Mouse (Mus musculus) ovary, postnatal 36 days (tissue): ENCODE results near the gene Ggps1.

Experiments used
- DNase-seq: peaks from one replicate; pipeline ENCODE4 v3.0.0; 2022; ENCODE audit warnings: low spot score, mixed read lengths

The Ggps1 gene

DNA sequence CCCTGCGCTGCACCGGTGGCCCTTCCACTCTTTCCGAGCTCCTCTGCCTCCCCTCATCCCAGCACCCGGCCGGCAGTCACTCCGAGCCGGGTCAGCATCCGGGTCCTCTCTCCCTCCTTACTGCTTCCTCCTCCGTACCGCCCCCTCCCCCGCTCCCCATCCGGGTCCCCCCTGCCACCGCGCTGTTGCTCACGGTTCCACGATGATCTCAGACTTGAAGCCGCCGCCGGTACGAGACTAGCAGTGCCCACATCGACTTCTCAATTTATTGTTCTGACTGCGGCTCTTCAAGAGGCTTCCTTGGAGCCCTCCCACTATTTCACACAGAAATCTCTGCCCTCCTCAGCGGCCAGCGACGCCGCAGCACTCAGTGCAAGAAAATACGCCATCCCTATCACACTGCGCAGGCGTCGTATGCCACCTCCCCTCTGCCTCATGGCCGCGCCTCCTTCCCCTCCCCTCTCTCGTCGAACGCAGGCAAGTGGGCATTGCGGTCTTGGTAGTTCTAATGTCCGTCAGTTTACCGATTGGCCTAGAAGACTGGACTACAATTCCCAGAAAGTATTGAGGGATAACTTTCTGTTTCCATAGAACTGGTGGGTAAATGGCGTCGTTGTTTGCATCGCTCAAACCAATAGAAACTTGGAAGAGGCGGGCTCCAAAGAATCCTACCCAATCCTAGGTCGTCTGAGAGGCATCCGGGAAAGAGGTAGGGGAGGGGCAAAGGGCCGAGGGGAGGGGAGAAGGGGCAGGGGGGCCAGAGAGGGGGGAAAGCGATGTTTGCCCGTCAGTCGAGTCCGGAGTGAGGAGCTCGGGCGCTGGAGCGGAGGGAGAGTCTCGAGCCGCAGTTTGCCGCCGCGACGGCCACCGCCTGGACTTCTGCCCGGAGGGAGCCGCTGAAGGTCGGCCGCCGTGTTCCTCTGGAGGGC lies at the start of gene Ggps1, which contains the start of gene Arid4b:
Gene Ggps1 (minus strand): TSS at position 476 of the 929 bp plus-strand sequence.
Gene Arid4b (plus strand): TSS at position 220 of the 929 bp plus-strand sequence.
- peak; percentile 94 for DNase-seq

DNA sequence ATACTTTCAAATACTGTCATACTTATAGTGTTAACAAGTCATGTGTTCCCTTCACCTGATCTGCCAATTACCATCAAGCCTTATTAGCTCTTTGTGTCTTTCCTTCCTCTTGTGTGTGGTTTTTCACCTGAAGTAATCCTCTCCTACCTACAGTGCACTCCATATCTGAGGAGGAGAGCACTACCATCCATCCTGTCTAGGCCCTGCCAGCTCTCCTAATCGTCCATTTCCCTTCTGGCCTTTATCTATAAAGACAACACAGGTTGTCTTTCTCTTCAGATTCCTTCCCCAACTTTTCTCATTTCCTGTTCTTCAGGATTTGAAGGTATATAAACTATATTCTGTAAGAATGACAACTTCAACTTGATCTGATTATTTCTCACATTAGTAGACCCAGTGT lies 47.9 kb upstream of the Ggps1 start:
- no peak for DNase-seq

DNA sequence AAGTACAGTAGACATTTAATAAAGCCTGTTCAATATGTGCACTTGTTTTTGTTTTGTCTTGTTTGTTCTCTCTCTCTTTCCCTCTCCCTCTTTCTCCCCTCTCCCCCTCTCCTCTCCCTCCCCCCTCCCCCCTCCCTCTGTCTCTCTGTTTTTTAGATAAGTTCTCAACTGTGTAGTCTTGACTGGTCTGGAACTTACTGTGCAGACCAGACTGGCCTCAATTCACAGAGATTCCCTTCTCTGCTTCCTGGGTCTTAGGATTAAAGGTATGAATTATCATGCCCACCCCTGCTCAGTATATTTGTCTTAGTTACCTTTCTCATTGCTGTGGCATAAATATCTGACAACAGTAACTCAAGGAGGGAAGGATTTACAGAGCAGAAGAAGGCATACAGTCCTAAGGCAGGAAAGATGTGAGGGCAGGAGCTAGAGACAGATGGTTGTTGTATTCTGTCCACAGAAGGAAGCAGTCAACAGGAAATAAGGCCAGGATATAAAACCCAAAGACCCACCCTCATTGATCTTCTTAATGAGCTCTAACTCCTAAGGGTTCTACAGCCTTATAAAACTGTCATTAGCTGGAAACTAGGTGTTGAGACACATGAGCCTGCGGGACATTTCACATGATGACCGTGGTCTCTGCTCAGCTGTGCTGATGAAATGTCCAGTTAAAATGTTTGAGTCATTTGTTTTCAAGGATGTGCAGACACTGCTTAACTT lies 47.0 kb upstream of the Ggps1 start:
- DNase-seq = no peak

DNA sequence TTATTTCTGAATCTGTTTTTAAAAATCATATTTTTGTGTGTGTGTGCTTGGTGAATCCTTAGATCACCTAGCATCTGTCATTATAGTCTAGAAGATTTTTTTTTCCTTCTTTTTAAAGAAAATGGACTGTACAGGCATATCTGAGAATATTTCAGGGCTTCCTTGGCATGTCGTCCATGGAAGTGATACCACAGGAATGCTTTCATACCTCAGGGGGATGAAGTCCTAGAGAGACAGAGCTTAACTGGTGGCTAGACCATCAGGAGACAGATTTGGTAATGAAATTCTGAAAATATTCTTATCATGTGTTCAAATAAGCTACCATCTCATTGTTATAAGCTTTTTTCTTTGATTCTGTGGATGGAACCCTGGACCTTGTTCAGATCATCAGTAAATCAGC lies 39.7 kb upstream of the Ggps1 start:
- no peak for DNase-seq

DNA sequence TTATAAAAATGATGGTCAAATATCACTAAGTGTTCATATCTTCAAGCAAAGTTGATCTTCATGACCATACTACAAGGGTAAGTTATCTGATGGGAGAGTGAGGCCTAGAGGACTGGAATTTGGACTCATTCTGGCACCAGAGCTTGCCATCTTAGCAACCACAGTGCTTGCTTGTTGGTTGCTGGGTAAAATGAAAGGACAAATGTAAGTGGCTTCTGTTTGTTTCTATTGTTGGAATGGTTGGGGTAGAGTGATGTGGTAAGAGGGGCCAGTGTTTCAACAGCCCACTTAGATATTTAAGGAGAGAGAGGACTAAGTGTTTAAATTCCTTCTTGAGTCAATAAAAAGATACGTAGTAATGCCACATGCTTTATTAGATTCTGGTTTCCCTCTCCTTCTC lies 25.4 kb upstream of the Ggps1 start:
- DNase-seq = no peak

DNA sequence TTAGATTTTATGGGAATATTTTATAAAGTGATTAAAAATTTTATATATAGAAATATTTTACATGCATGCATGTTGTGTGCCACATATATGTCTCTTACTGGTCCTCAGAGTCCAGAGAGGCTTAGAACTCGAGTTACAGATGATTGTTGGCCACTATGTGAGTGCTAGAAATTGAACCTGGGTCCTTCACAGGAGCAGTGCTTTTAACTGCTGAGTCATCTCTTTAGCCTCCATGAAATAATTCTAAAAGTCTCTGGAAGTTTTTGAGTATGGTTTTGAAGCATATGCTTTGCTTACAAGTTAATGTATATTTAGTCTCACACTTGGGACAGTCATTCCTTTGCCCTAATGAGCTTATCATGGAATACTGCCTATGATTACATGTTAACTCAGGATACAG lies 12.0 kb upstream of the Ggps1 start:
- DNase-seq = no peak

DNA sequence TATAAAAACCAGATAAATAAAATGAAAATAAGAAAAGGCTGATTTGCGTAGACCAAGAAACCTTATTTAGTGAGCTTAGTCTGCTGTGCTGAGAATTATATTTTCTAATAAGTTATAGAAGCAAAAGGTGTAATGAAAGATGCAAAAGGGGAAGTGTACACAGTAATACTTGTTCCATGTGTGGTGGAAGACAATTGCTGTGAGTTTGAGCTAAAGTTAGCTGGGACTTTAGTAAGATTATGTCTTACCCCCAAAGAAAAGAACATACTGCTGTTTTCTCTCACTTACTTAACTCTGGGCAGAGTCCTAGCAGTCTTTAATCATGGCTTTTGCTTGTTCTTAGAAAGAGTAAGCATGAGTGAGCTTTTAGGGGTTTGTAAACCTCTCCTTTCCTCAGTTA lies 11.1 kb upstream of the Ggps1 start:
- no peak for DNase-seq

DNA sequence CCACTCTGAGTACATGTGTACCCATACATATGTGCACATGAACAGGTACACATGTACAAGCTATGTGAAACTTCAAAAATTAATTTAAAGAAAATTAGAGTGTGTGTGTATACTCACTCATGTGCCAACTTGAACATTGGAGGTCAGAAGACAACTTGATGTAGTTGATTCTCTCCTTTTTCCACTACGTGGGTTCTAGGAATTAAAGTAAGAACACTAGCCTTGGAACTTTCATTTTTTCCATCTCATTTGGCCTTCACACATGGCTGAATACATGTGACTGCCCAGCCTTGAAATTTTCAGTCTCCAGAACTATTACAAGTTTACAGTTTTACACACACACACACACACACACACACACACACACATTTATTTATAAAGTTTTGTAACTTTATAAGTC lies 6.0 kb upstream of the Ggps1 start:
- DNase-seq = no peak

DNA sequence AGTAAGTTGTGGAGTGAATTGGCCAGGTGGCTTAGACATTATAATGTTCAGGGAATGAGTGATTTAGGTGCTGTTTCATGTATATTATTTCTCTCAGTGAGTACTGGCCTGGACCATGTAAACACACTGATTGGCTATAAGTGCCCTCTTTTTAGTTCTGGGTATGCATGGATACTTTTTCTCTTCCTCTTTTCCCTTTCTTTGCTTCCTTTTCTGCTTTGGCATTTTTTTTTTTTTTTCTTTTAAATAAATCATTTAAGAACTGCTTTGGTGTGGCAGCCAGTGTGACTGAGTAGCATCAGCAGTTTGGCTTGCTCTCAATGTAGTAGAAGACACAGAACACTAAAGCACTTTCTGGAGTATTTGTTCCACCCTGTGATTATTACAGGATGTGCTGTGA lies 4.7 kb upstream of the Ggps1 start:
- no peak for DNase-seq

DNA sequence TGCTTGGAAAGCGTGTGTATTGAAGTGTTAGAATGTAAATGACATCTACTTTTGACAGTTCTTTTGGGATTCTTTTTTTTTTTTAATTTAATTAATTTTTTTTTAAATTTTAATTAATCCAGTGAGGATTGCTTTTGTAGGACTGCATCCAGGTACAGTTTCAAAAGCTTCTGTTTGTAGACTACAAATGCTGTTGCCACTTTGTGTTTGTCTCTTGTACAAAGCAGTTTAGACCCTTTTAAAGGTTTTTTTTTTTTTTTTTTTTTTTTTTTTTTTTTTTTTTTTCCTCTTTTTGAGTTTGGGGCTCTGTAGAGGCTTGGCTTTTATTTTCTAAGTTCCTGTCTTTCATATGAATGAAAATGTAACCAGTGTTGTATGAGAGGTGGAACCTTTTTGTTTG lies 2.4 kb upstream of the Ggps1 start:
- no peak for DNase-seq

DNA sequence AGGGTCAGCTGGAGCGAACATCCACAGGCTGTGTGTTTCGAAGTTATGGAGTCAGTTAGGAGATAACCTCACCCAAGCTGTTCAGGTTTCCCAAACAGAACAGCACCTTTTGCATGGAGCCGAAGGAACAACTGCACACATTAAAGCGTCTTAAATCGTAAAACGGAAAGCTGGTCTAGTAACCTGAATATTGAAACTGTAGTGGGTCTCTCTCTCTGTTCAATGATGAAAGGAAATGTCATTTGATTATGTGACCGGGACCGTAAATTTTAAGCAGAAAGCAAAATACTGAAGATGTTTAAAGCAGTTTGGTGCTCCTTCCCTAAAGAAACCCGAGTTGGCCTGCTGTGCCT lies 1.7 kb upstream of the Ggps1 start:
- no peak for DNase-seq

DNA sequence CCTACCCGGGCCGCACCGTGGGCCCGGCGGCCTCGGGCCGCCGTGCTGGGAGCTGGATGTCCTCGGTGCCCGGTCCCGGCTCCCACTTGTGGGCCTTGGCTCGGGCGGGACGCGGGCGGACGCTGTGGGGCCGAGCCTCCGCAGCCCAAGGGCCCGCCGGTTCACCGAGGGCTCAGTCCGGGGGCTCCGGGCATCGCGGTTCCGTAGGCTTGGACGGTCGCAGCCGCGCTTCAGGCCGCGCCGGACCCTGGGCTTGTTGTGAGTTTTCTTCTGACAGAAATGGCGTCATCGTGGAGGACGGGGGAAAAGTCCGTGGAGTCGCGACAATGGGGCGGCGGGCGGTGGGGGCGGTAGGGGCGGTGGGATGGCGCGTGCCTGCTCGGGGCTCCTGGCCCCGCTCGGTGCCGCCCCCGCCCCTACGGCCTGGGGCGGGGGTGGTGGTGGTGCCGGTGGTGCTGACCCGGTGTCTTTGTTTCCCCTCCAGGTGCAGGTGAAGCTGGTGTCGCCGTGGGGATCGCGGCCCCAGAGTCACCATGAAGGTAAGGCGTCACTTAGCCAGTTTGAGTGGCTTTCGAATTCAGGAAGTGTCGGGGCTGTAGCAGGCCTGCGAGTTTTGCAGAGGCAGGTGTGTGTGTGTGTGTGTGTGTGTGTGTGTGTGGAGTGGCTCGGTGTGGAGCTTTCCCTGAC lies 1.2 kb upstream of the Ggps1 start:
- DNase-seq = peak; percentile 36

DNA sequence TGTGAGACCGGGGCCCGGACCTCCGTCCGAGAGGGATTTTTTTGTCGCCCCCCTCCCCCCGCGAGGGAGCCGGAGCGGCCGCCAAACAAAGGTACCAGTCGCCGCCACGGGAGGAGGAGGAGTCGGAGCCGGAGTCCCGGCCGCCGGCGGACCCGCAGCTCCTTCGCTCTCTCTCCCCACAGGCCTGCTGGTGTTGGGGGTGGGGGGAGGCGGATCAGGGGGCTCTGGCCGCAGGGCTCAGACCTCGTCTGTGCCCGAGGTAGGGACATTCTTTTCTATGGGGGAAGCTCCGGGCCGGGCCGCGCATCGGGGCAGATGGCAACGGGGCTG lies 619 bp upstream of the Ggps1 start:
- no peak for DNase-seq

DNA sequence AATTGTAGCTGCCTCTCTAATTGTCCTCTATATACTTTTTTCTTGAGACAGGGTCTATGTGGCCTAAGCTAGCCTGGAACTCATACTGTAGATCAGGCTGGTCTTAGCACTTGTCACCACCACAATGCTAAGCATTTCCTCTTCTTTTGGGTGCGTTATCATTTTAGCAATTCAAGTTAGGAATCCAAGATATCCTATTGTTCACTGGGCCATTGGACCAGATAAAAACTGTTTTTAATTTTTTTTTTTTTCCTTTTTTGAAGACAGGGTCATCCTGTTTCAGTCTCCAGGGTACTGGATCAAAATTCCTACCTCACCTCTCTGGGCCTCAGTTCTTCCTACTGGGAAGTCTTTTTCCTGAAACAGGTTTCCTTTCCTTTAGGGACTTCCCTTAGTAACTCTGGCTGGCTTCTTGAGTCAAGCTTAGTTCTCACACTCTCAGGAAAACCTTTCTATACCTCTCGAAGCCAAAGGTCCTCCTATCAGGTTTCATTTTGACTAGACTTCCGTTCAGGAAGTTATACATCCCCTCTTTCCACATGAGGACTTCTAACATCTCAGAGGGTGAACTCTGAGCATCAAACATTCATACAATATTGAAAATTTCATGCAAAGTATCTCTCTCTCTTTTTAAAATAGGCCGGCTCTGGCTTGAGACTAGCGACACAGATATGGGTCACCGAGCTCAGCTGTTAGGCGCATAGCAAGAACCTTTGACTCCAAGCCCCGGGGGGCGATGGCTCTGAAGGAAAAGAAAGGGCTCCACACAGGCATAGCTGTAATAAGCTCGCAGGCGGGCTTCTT lies 877 bp downstream of the Ggps1 start:
- no peak for DNase-seq

DNA sequence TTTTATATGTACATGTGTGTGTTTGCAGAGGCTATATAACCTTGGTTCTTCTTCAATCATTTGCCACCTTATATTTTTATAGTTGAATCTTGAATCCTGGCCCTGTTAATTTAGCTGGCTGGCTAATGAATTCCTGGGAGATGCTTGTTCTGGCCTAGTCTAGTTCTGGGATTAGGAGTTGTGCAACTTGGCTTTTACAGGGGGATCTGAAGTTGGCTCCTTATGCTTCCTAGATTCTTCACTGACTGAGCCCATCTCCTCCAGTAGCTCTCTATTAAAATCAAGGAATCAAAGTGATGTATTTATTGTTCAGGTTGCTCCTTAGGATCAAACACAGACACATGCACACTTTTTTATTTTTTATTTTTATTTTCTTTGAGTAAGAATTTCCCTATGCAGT lies 3.7 kb downstream of the Ggps1 start:
- DNase-seq = no peak

DNA sequence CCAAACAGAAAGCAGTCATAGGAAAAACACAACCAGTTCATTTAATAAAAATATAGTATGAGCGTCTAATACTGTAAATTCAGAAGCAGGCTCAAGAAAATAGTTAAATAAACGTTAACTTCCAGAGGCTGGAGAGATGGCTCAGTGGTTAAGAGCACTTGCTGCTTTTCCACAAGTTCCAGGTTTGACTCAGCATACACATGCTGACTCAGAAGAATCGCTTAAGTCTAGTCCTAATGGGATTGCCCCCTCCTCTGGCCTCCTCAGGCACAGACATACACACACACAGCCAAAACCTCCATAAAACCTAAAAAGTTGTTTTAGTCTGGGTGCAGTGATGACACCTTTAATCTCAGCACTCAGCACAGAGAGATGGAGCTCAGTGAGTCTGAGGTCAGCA lies 6.5 kb downstream of the Ggps1 start:
- DNase-seq = no peak

DNA sequence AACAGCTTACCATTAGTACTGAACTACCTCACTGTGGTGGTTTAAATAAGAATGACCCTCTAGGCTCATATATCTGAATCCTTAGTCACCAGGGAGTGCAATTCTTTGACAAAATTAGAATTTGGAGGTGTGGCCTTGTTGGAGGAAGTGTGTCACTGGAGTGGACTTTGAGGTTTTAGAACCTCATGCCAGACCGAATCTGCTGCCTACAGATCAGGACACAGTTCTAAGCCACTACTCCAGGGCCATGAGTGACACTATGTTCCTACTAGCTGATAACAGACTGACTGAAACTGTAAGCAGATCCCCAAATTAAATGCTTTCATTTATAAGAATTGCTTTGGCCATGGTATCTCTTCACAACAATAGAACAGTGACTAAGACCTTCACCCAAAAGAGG lies 13.4 kb downstream of the Ggps1 start:
- no peak for DNase-seq

DNA sequence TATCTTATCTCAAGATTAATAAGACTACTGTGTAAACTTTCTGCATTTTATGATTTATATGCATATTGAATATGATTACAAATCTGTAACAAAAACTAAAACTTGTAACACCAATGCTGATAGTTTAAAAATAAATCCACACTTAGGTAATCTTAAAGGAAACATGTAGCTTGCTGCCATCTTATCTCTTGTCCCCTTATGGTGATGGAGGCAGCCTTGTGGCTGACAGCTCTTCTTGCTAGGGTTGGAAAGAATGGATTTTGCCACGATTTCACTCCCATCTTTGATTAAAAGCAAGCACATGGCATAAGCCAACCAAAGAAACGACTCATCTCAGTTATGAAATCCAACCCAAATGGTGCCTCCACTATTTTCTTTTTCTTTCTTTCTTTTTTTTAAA lies 18.8 kb downstream of the Ggps1 start:
- DNase-seq = no peak

DNA sequence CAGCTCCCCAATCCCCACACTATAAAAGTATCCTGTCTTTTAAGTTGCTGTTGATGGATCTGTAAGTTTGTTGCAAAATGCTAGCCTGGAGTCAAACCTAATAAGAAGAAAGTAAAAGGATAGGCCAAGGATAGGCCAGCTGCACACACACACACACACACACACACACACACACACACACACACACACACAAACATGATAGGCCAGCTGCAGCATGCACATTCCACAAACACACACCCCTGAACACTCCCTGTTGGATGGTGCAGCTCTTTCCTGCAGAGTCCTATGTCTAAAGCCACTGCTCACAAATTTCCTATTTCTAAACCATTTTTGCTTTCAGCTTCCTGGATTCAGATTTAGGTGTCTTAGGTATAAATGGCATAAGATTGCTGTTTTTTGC lies 19.4 kb downstream of the Ggps1 start:
- no peak for DNase-seq

DNA sequence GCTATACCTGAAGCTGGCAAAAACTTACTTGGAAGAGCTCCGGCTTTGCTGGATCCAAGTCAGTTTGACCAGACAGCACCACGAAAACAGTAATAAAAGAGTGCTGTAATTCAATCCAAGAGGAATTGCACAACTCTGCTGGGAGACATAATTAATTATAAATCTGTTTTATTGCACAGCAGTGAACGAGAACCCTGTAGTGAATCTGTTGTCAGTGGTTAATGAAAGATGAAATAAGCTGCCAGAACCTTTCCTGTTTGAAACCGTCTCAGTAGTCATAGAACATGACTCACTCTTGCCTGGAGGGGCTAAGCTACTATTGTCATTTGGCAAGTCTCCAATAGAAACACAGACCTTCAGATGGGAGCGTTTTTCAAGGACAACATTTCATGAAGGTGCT lies 23.1 kb downstream of the Ggps1 start:
- no peak for DNase-seq

DNA sequence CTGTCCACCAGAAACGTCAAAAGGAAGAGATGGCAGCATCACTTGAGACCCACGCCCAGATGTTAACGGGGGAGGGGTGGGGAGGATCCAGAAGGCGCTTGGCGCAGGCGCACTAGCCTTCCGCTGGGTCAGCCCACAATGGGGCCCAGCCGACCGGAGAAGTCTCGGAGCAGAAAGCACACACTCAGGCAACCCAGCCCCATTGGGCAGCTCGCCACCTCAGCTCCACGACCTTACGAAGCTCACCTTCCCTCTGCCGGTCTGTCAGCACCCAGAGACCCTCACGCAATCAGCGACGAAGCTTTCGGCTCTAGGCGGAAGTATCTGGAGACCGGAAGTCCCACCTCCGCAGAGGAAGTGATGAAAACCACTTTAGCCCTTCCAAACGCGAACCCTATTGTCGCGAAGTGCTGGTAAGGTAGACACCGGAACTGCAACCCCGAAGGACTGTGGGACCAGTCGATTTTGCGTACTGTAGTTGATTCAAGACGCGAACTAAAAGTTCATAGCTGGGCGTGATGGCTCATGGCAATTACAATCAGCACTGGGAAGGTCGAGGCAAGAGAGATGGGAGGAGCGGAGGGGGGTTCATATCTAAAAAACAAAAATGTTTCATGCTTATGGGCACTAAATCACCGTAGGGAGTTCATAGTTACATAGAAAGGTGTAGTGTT lies 23.9 kb downstream of the Ggps1 start, which contains the start of gene Tbce:
Gene Tbce (minus strand): TSS at position 347 of the 674 bp plus-strand sequence.
- DNase-seq = peak; percentile 89

DNA sequence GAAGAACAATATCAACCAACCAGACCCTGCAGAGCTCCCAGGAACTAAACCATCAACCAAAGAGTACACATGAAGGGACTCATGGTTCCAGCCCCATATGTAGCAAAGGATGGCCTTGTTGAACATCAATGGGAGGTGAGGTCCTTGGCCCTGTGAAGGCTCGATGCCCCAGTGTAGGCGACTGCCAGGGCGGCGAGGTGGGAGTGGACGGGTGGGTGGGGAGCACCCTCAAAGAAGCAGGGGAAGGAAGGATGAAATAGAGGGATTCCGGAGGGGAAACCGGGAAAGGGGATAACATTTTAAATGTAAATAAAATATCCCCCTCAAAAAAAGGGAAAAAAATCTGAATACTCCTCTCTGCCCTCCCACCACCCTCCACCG lies 24.4 kb downstream of the Ggps1 start:
- no peak for DNase-seq
